Comparison of ENCODE assay signal across 15 mouse cellular contexts in the genomic region with DNA sequence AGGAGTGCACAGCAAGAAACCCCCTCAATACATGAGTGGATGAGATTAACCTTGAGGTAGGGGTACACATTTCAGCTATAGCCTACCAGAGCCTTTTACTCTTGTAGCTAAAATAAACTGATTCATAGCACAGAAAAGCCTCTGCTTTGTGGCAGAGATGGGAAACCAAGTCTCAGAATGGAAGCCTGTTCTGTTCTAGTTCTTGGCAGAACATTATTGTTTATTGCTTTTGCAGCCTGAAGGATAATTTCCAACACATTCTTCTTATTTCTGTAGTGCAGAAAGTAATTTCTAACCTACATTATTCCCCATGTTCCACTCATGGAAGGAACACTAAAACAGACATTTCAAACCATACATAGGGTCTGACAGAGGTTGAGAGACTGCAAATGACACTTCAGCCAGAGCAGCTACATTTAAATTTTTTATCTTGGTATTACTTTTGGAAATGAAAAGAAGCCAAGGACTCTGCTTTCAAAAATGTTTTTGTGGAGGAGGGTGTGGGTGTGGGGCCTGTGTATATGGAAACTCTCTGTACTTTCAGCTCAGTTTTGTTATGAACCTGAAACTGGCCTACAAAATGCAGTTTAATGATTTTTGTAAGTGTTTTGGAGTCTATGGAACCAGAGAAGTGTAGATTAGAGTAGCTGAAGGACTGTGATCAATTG. TPM values are rescaled to one million over a fixed set of nuclear protein-coding genes. Genes with fewer than 3 reads are reported as not detected.
DNase-seq lines count a peak whose midpoint lies in the region; ATAC-seq lines count a peak whose summit lies in the region.
"Had no signal": no experiment of that assay in that cellular context is flagged by ENCODE, and none has a peak within 500 bp of the region (broad histone marks: within the 10 kb centered on the region; RNA-seq: fewer than 3 reads in every experiment).

No protein-coding gene starts in this region.

- H3K36me3 ChIP-seq in heart, embryonic 16.5 days (ENCODE audit: control insufficient read depth, insufficient read depth) = no peaks in the 10 kb centered on the region
- no peaks in the 10 kb centered on the region for H3K36me3 ChIP-seq in neural tube, embryonic 15.5 days
- H3K36me3 ChIP-seq in forebrain, embryonic 13.5 days (ENCODE audit: poor library complexity, severe bottlenecking) = no peaks in the 10 kb centered on the region
- H3K36me3 ChIP-seq: hindbrain, embryonic 10.5 days; kidney, embryonic 15.5 days; neural tube, embryonic 12.5 days had no signal

- H3K27me3 ChIP-seq in heart, embryonic 16.5 days (ENCODE audit: control insufficient read depth, insufficient read depth, low read length) = no peaks in the 10 kb centered on the region
- no peaks in the 10 kb centered on the region for H3K27me3 ChIP-seq in neural tube, embryonic 15.5 days (replicated peaks)
- H3K27me3 ChIP-seq in forebrain, embryonic 13.5 days = no peaks in the 10 kb centered on the region
- H3K27me3 ChIP-seq: kidney, embryonic 15.5 days; neural tube, embryonic 12.5 days had no signal

- H3K4me1 ChIP-seq in heart, embryonic 16.5 days (ENCODE audit: control insufficient read depth, insufficient read depth, low read length) = peaks cover 17% of the 10 kb centered on the region
- peaks cover 6% of the 10 kb centered on the region for H3K4me1 ChIP-seq in neural tube, embryonic 15.5 days
- 0 out of 2 replicates have a peak, but pooled peaks cover 4% of the 10 kb centered on the region for H3K4me1 ChIP-seq in forebrain, embryonic 13.5 days

- H3K9ac ChIP-seq in heart, embryonic 16.5 days (ENCODE audit: low read length) = no peak overlapping the region
- H3K9ac ChIP-seq in neural tube, embryonic 15.5 days (replicated peaks) = no peak overlapping the region
- no peak overlapping the region for H3K9ac ChIP-seq in forebrain, embryonic 13.5 days
- H3K9ac ChIP-seq: forebrain, postnatal 0 days; kidney, embryonic 15.5 days; lung, embryonic 14.5 days; neural tube, embryonic 12.5 days had no signal

- no peak overlapping the region for H3K4me2 ChIP-seq in heart, embryonic 16.5 days (ENCODE audit: low read depth, low read length)
- no peak overlapping the region for H3K4me2 ChIP-seq in neural tube, embryonic 15.5 days
- no peak overlapping the region for H3K4me2 ChIP-seq in forebrain, embryonic 13.5 days
- H3K4me2 ChIP-seq: kidney, embryonic 15.5 days; lung, embryonic 14.5 days; neural tube, embryonic 12.5 days had no signal

- H3K9me3 ChIP-seq in heart, embryonic 16.5 days (replicated peaks; ENCODE audit: control insufficient read depth, low read length) = no peaks in the 10 kb centered on the region
- no peaks in the 10 kb centered on the region for H3K9me3 ChIP-seq in neural tube, embryonic 15.5 days (replicated peaks)
- no peaks in the 10 kb centered on the region for H3K9me3 ChIP-seq in forebrain, embryonic 13.5 days (replicated peaks)
- H3K9me3 ChIP-seq: hindbrain, embryonic 10.5 days; kidney, embryonic 15.5 days; neural tube, embryonic 12.5 days had no signal

- peak; percentile 7 for DNase-seq in adrenal gland, postnatal 10 days
- no peak for DNase-seq in adrenal gland, postnatal 4 days (ENCODE audit: low spot score in 2 of 2)
- DNase-seq in heart, postnatal 36 days = no peak
- peak; percentile 42 to 45 for DNase-seq in right cerebral cortex, adult 2 months (ENCODE audit: low spot score in 2 of 2)
- no peak for DNase-seq in right cerebral cortex, postnatal 10 days (ENCODE audit: low spot score in 2 of 2)
- DNase-seq: cerebellum, adult 18-20 months; forebrain, postnatal 0 days; lung, embryonic 14.5 days; thymus, postnatal 25 days had no signal

- no peak overlapping the region for H3K4me3 ChIP-seq in heart, embryonic 16.5 days (ENCODE audit: low read length)
- H3K4me3 ChIP-seq in neural tube, embryonic 15.5 days (replicated peaks) = no peak overlapping the region
- no peak overlapping the region for H3K4me3 ChIP-seq in forebrain, embryonic 13.5 days
- H3K4me3 ChIP-seq: hindbrain, embryonic 10.5 days; kidney, embryonic 15.5 days; neural tube, embryonic 12.5 days had no signal

- intact Hi-C loops in heart, postnatal 36 days (cut with DNase I) = no loop called here

- ATAC-seq in heart, embryonic 16.5 days (replicated peaks; ENCODE audit: extremely low read depth, insufficient read depth, low FRiP score) = no peak
- ATAC-seq in neural tube, embryonic 15.5 days (ENCODE audit: low FRiP score) = no peak
- no peak for ATAC-seq in forebrain, embryonic 13.5 days
- ATAC-seq: forebrain, postnatal 0 days had no signal

- peak overlapping the region; percentile 27; the same call in 1 of the 2 replicates for H3K27ac ChIP-seq in heart, embryonic 16.5 days (ENCODE audit: low read length)
- H3K27ac ChIP-seq in neural tube, embryonic 15.5 days (replicated peaks) = no peak overlapping the region
- no peak overlapping the region for H3K27ac ChIP-seq in forebrain, embryonic 13.5 days
- H3K27ac ChIP-seq: hindbrain, embryonic 10.5 days; kidney, embryonic 15.5 days; neural tube, embryonic 12.5 days had no signal

RNA-seq across cellular contexts. Expression of a gene that starts 56.9 kb away (rescaled TPM):
- 100 to 1,000 TPM; 109 to 127 TPM for total RNA-seq in adrenal gland, postnatal 10 days (2021)
- 100 to 1,000 TPM in 1 of 2 experiments, 10 to 100 TPM in 1; 99.5 to 102 TPM for total RNA-seq in adrenal gland, postnatal 4 days (2021)
- 110 and 124 TPM in 2 replicates for polyA plus RNA-seq in heart, embryonic 16.5 days (2015; fragmentation: Nextera tagmentation; extraction: Ambion mirVana)
- total RNA-seq in heart, postnatal 36 days (2021) = 100 to 1,000 TPM; 102 to 112 TPM
- 29.4 and 39.4 TPM in 2 replicates for polyA plus RNA-seq in neural tube, embryonic 15.5 days (2015; fragmentation: Nextera tagmentation; extraction: Ambion mirVana)
- polyA plus RNA-seq in forebrain, embryonic 13.5 days (2015; fragmentation: Nextera tagmentation; extraction: Ambion mirVana) = 31.8 and 33.2 TPM in 2 replicates

Comparison
In these comparisons a context has a peak if more than half of its experiments do, and no peak if none do; other contexts are left out.
1. DNase-seq: peak in adrenal gland, postnatal 10 days (single experiment) and right cerebral cortex, adult 2 months (2 of 2); none in adrenal gland, postnatal 4 days (0 of 2), heart, postnatal 36 days (0 of 2) and right cerebral cortex, postnatal 10 days (0 of 2).